Mouse (Mus musculus) heart, postnatal 36 days (tissue): ENCODE results near the gene Nfix. TPM values are rescaled to one million over a fixed set of nuclear protein-coding genes. Genes with fewer than 3 reads are reported as not detected.

Experiments used
- DNase-seq, 2 experiments: peaks; one replicate each; pipeline ENCODE4 v3.0.0; 2021 to 2022
- intact Hi-C: fragments of 180-260 bp; cut with DNase I; formaldehyde crosslinking; loops from one replicate; pipeline ENCODE4 v1.15.1; 2025
- total RNA-seq, 2 experiments: library from RNA; stranded (reverse); gene quantifications; 2 replicates each; pipeline ENCODE4 v1.2.3; 2021

Nfix gene
- total RNA-seq, 2 experiments from 2014 or later = 279 to 296 TPM

GRCm38 (mm10) chr8:84706610-84707266 lies 93.4 kb downstream of the Nfix start:
- intact Hi-C loops = loop anchor here (5.0 kb wide), 1 partner anchor 114 kb away; no protein-coding TSS in a partner anchor
- peak; percentile 63 to 69 for DNase-seq

GRCm38 (mm10) chr8:84705960-84706359 lies 94.2 kb downstream of the Nfix start:
- intact Hi-C loops = loop anchor here (5.0 kb wide), 1 partner anchor 114 kb away; no protein-coding TSS in a partner anchor
- DNase-seq = no peak

GRCm38 (mm10) chr8:84704867-84705831 lies 95.0 kb downstream of the Nfix start:
- intact Hi-C loops = loop anchor here (5.0 kb wide), 1 partner anchor 113 kb away; no protein-coding TSS in a partner anchor

GRCm38 (mm10) chr8:84704356-84704755 lies 95.8 kb downstream of the Nfix start:
- peak; percentile 89 to 92 for DNase-seq
- intact Hi-C loops = no loop called here

More at GRCm38 (mm10) chr8:84704867-84705831, 95.0 kb downstream of the Nfix start:
- peak; percentile 44 to 68 for DNase-seq

GRCm38 (mm10) chr8:84703466-84704249 lies 96.5 kb downstream of the Nfix start:
- intact Hi-C loops = no loop called here
- no peak for DNase-seq

- intact Hi-C loops = no loop called here
- DNase-seq = no peak
These were observed 97.1 kb downstream of the Nfix start for GRCm38 (mm10) chr8:84702963-84703465.

GRCm38 (mm10) chr8:84702561-84702960 lies 97.6 kb downstream of the Nfix start:
- intact Hi-C loops = no loop called here
- DNase-seq = no peak

- intact Hi-C loops = no loop called here
- DNase-seq = peak; percentile 79
These were observed 98.9 kb downstream of the Nfix start, which contains the start of gene Lyl1 for GRCm38 (mm10) chr8:84700941-84701911. TSS of gene Lyl1 (plus strand) at chr8:84701457.

- intact Hi-C loops = no loop called here
These were observed 99.6 kb downstream of the Nfix start for GRCm38 (mm10) chr8:84700526-84700925.

GRCm38 (mm10) chr8:84699861-84700322 lies 100.3 kb downstream of the Nfix start:
- intact Hi-C loops = loop anchor here (2.0 kb wide), 2 partner anchors 35 to 61 kb away; no protein-coding TSS in a partner anchor
- peak; percentile 74 for DNase-seq

More at GRCm38 (mm10) chr8:84700526-84700925, 99.6 kb downstream of the Nfix start:
- no peak for DNase-seq

- intact Hi-C loops = loop anchor here (2.0 kb wide), 2 partner anchors 34 to 60 kb away; no protein-coding TSS in a partner anchor
These were observed 101.2 kb downstream of the Nfix start for GRCm38 (mm10) chr8:84698929-84699401.

GRCm38 (mm10) chr8:84698288-84698687 lies 101.9 kb downstream of the Nfix start:
- intact Hi-C loops = loop anchor here (2.0 kb wide), 2 partner anchors 33 to 59 kb away; no protein-coding TSS in a partner anchor
- DNase-seq = no peak

More at GRCm38 (mm10) chr8:84698929-84699401, 101.2 kb downstream of the Nfix start:
- DNase-seq = peak; percentile 77 to 84

- DNase-seq = no peak
- intact Hi-C loops = loop anchor here (2.0 kb wide), 2 partner anchors 33 to 59 kb away; no protein-coding TSS in a partner anchor
These were observed 102.7 kb downstream of the Nfix start for GRCm38 (mm10) chr8:84697166-84698130.

- intact Hi-C loops = no loop called here
- no peak for DNase-seq
These were observed 105.0 kb downstream of the Nfix start for GRCm38 (mm10) chr8:84695140-84695539.

- intact Hi-C loops = no loop called here
These were observed 106.8 kb downstream of the Nfix start for GRCm38 (mm10) chr8:84693332-84693731.

GRCm38 (mm10) chr8:84689091-84689915 lies 110.8 kb downstream of the Nfix start:
- DNase-seq = peak; percentile 88 to 90
- intact Hi-C loops = no loop called here

More at GRCm38 (mm10) chr8:84693332-84693731, 106.8 kb downstream of the Nfix start:
- DNase-seq = no peak
